Mouse (Mus musculus) limb, embryonic 12.5 days (tissue): Measurements from ENCODE around the gene 4930432K21Rik. TPM values are rescaled to one million over a fixed set of nuclear protein-coding genes. Genes with fewer than 3 reads are reported as not detected.
A peak's percentile ranks its signal among the peaks of the same experiment; 100 is the strongest.

Experiments used
- ATAC-seq: fragments of 200-750 bp; cut with Nextera tagmentation; 2 replicates; pipeline ENCODE4 v1.8.0; 2017; ENCODE audit warnings: low read depth, moderate TSS enrichment; ENCODE audit not compliant: insufficient number of reproducible peaks, insufficient read depth, low FRiP score, low TSS enrichment
- H3K27ac ChIP-seq: fragments of 300-500 bp; sonication (generic); 2 replicates; pipeline ENCODE4 v1.5.1; 2016; ENCODE audit warnings: mild to moderate bottlenecking, moderate library complexity
- H3K27me3 ChIP-seq: fragments of 300-500 bp; sonication (generic); 2 replicates; pipeline ENCODE4 v1.6.1; 2016; ENCODE audit warnings: mild to moderate bottlenecking, moderate library complexity
- H3K36me3 ChIP-seq: fragments of 300-500 bp; sonication (generic); 2 replicates; pipeline ENCODE4 v1.6.1; 2016; ENCODE audit warnings: mild to moderate bottlenecking, moderate library complexity
- H3K4me1 ChIP-seq: fragments of 300-500 bp; sonication (generic); replicated peaks from 2 replicates; pipeline ENCODE4 v1.6.1; 2016
- H3K4me2 ChIP-seq: fragments of 300-500 bp; sonication (generic); 2 replicates; pipeline ENCODE4 v1.6.1; 2016; ENCODE audit warnings: mild to moderate bottlenecking, moderate library complexity
- H3K4me3 ChIP-seq: fragments of 300-500 bp; sonication (generic); replicated peaks from 2 replicates; pipeline ENCODE4 v1.5.1; 2016; ENCODE audit warnings: mild to moderate bottlenecking
- H3K9ac ChIP-seq: fragments of 300-500 bp; sonication (generic); replicated peaks from 2 replicates; pipeline ENCODE4 v1.6.1; 2016; ENCODE audit warnings: mild to moderate bottlenecking, moderate library complexity
- H3K9me3 ChIP-seq: fragments of 300-500 bp; sonication (generic); 2 replicates; pipeline ENCODE4 v1.6.1; 2016; ENCODE audit warnings: mild to moderate bottlenecking, moderate library complexity
- WGBS: fragments of 180-500 bp; shearing (Covaris S2); methylation state at CpG from one replicate; pipeline ENCODE4 v1.1.7; 2016; 5-methylcytosine and 5-hydroxymethylcytosine counted together
- polyA plus RNA-seq: library from polyadenylated mRNA; unstranded; fragments of >200 nt; fragmentation: Nextera tagmentation; extraction: Ambion mirVana; gene quantifications from 2 replicates; pipeline ENCODE4 v1.2.1, GENCODE M21; 2016

The 4930432K21Rik gene
- polyA plus RNA-seq, 1 experiment from 2014 or later, result 1.6 TPM

GRCm38 (mm10) chr8:84148531-84148850 lies 666 bp downstream of the 4930432K21Rik start:
- Histone ChIP-seq H3K36me3 (peaks cover 23% of the 10 kb centered on the region), H3K4me1 (peaks cover 14% of the 10 kb centered on the region; the same call in 1 of the 2 replicates), H3K4me3 (no peak overlapping the region), H3K27ac (no peak overlapping the region), H3K4me2 (peak overlapping the region; percentile 72), H3K27me3 (no peaks in the 10 kb centered on the region), H3K9me3 (no peaks in the 10 kb centered on the region), H3K9ac (no peak overlapping the region)
- ATAC-seq, result no peak
- 90% methylated on average over 5 of the region's 5 CpGs for WGBS

GRCm38 (mm10) chr8:84149181-84149580 lies 1.4 kb downstream of the 4930432K21Rik start:
- Histone ChIP-seq H3K36me3 (peaks cover 23% of the 10 kb centered on the region), H3K4me3 (no peak overlapping the region), H3K9me3 (no peaks in the 10 kb centered on the region), H3K4me2 (no peak overlapping the region), H3K27me3 (no peaks in the 10 kb centered on the region), H3K27ac (no peak overlapping the region), H3K4me1 (peaks cover 14% of the 10 kb centered on the region; the same call in 1 of the 2 replicates), H3K9ac (no peak overlapping the region)
- ATAC-seq, result no peak
- 52% methylated on average over 3 of the region's 3 CpGs for WGBS

- H3K4me2 ChIP-seq, result no peak overlapping the region
- peaks cover 37% of the 10 kb centered on the region for H3K36me3 ChIP-seq
- no peaks in the 10 kb centered on the region for H3K4me1 ChIP-seq
- H3K27ac ChIP-seq, result no peak overlapping the region
- no peak for ATAC-seq
- 95% methylated on average over 4 of the region's 4 CpGs for WGBS
- H3K9me3 ChIP-seq, result no peaks in the 10 kb centered on the region
- H3K4me3 ChIP-seq, result no peak overlapping the region
- no peaks in the 10 kb centered on the region for H3K27me3 ChIP-seq
- H3K9ac ChIP-seq, result no peak overlapping the region
Observed at GRCm38 (mm10) chr8:84157620-84158019, 9.8 kb downstream of the 4930432K21Rik start.

GRCm38 (mm10) chr8:84167696-84168095 lies 19.9 kb downstream of the 4930432K21Rik start:
- no peaks in the 10 kb centered on the region for H3K9me3 ChIP-seq
- H3K27ac ChIP-seq, result no peak overlapping the region
- ATAC-seq, result no peak
- H3K4me2 ChIP-seq, result no peak overlapping the region
- no peaks in the 10 kb centered on the region for H3K4me1 ChIP-seq
- peaks cover 49% of the 10 kb centered on the region for H3K36me3 ChIP-seq
- 88% methylated on average over 2 of the region's 2 CpGs for WGBS
- no peaks in the 10 kb centered on the region for H3K27me3 ChIP-seq
- H3K4me3 ChIP-seq, result no peak overlapping the region
- H3K9ac ChIP-seq, result no peak overlapping the region

GRCm38 (mm10) chr8:84170096-84170495 lies 22.3 kb downstream of the 4930432K21Rik start:
- no peak for ATAC-seq
- Histone ChIP-seq H3K4me2 (no peak overlapping the region), H3K9ac (no peak overlapping the region), H3K36me3 (peaks cover 59% of the 10 kb centered on the region), H3K9me3 (no peaks in the 10 kb centered on the region), H3K27me3 (no peaks in the 10 kb centered on the region), H3K4me1 (no peaks in the 10 kb centered on the region), H3K27ac (no peak overlapping the region), H3K4me3 (no peak overlapping the region)
- 89% methylated on average over 5 of the region's 5 CpGs for WGBS

- 79% methylated on average over 6 of the region's 6 CpGs for WGBS
- H3K27me3 ChIP-seq, result no peaks in the 10 kb centered on the region
- no peak overlapping the region for H3K4me2 ChIP-seq
- H3K27ac ChIP-seq, result no peak overlapping the region
- ATAC-seq, result no peak
- no peaks in the 10 kb centered on the region for H3K9me3 ChIP-seq
- peaks cover 85% of the 10 kb centered on the region for H3K36me3 ChIP-seq
- no peak overlapping the region for H3K4me3 ChIP-seq
- no peak overlapping the region for H3K9ac ChIP-seq
- H3K4me1 ChIP-seq, result peaks cover 7% of the 10 kb centered on the region
Observed at GRCm38 (mm10) chr8:84173861-84174260, 26.0 kb downstream of the 4930432K21Rik start.

GRCm38 (mm10) chr8:84176560-84176959 lies 28.7 kb downstream of the 4930432K21Rik start:
- Histone ChIP-seq H3K4me2 (no peak overlapping the region), H3K36me3 (peaks cover 68% of the 10 kb centered on the region), H3K9me3 (no peaks in the 10 kb centered on the region), H3K9ac (no peak overlapping the region), H3K4me1 (peaks cover 34% of the 10 kb centered on the region), H3K4me3 (peak overlapping the region; percentile 4; the same call in 1 of the 2 replicates), H3K27ac (0 out of 2 replicates have a peak overlapping the region, but pooled peaks have one; percentile 7), H3K27me3 (no peaks in the 10 kb centered on the region)
- 26% methylated on average over 3 of the region's 3 CpGs for WGBS
- ATAC-seq, result no peak

- no peak overlapping the region for H3K4me3 ChIP-seq
- H3K9ac ChIP-seq, result no peak overlapping the region
- no peak overlapping the region for H3K27ac ChIP-seq
- 92% methylated on average over 3 of the region's 3 CpGs for WGBS
- no peaks in the 10 kb centered on the region for H3K9me3 ChIP-seq
- no peak for ATAC-seq
- peaks cover 40% of the 10 kb centered on the region for H3K4me1 ChIP-seq
- H3K27me3 ChIP-seq, result no peaks in the 10 kb centered on the region
- H3K36me3 ChIP-seq, result peaks cover 60% of the 10 kb centered on the region
- no peak overlapping the region for H3K4me2 ChIP-seq
Observed at GRCm38 (mm10) chr8:84177405-84177804, 29.6 kb downstream of the 4930432K21Rik start.

- H3K36me3 ChIP-seq, result peaks cover 48% of the 10 kb centered on the region
- no peak overlapping the region for H3K4me2 ChIP-seq
- ATAC-seq, result no peak
- WGBS, result 77% methylated on average over 8 of the region's 8 CpGs
- H3K4me1 ChIP-seq, result peaks cover 47% of the 10 kb centered on the region
- no peaks in the 10 kb centered on the region for H3K27me3 ChIP-seq
- H3K9me3 ChIP-seq, result no peaks in the 10 kb centered on the region
- no peak overlapping the region for H3K9ac ChIP-seq
- no peak overlapping the region for H3K27ac ChIP-seq
- H3K4me3 ChIP-seq, result no peak overlapping the region
Observed at GRCm38 (mm10) chr8:84178592-84178991, 30.8 kb downstream of the 4930432K21Rik start.

- no peak for ATAC-seq
- Histone ChIP-seq H3K27me3 (no peaks in the 10 kb centered on the region), H3K4me2 (peak overlapping the region; percentile 83), H3K36me3 (peaks cover 35% of the 10 kb centered on the region), H3K9me3 (no peaks in the 10 kb centered on the region), H3K27ac (peak overlapping the region; percentile 88), H3K4me1 (peaks cover 55% of the 10 kb centered on the region), H3K4me3 (peak overlapping the region; percentile 33), H3K9ac (peak overlapping the region; percentile 64)
- WGBS, result 13% methylated on average over 4 of the region's 4 CpGs
Observed at GRCm38 (mm10) chr8:84179946-84180345, 32.1 kb downstream of the 4930432K21Rik start.

GRCm38 (mm10) chr8:84180530-84181190 lies 32.8 kb downstream of the 4930432K21Rik start:
- Histone ChIP-seq H3K4me1 (peaks cover 56% of the 10 kb centered on the region), H3K9me3 (no peaks in the 10 kb centered on the region), H3K36me3 (peaks cover 27% of the 10 kb centered on the region), H3K4me3 (peak overlapping the region; percentile 33), H3K27ac (peak overlapping the region; percentile 88), H3K9ac (peak overlapping the region; percentile 64), H3K27me3 (no peaks in the 10 kb centered on the region), H3K4me2 (peak overlapping the region; percentile 83)
- under 1% methylated on average over 16 of the region's 16 CpGs for WGBS
- peak; percentile 39 for ATAC-seq

GRCm38 (mm10) chr8:84182833-84183232 lies 35.0 kb downstream of the 4930432K21Rik start:
- Histone ChIP-seq H3K9ac (peak overlapping the region; percentile 99), H3K4me2 (peak overlapping the region; percentile 83), H3K4me1 (peaks cover 58% of the 10 kb centered on the region), H3K27ac (peak overlapping the region; percentile 97), H3K9me3 (no peaks in the 10 kb centered on the region), H3K4me3 (peak overlapping the region; percentile 88), H3K27me3 (no peaks in the 10 kb centered on the region), H3K36me3 (peaks cover 12% of the 10 kb centered on the region)
- 50% methylated on average over 4 of the region's 4 CpGs for WGBS
- no peak for ATAC-seq
